Mouse (Mus musculus): Measurements from ENCODE around the gene Ctbp2. TPM values are rescaled to one million over a fixed set of nuclear protein-coding genes. Genes with fewer than 3 reads are reported as not detected.
A peak's percentile ranks its signal among the peaks of the same experiment; 100 is the strongest.
"Not testable (repeated sequence)": the region's sequence is repeated elsewhere in the genome, so short reads cannot be mapped to it uniquely, and the experiment has no call there.

The Ctbp2 gene
- total RNA-seq, 2 experiments from 2014 or later: 23.9 to 44.7 TPM

DNA sequence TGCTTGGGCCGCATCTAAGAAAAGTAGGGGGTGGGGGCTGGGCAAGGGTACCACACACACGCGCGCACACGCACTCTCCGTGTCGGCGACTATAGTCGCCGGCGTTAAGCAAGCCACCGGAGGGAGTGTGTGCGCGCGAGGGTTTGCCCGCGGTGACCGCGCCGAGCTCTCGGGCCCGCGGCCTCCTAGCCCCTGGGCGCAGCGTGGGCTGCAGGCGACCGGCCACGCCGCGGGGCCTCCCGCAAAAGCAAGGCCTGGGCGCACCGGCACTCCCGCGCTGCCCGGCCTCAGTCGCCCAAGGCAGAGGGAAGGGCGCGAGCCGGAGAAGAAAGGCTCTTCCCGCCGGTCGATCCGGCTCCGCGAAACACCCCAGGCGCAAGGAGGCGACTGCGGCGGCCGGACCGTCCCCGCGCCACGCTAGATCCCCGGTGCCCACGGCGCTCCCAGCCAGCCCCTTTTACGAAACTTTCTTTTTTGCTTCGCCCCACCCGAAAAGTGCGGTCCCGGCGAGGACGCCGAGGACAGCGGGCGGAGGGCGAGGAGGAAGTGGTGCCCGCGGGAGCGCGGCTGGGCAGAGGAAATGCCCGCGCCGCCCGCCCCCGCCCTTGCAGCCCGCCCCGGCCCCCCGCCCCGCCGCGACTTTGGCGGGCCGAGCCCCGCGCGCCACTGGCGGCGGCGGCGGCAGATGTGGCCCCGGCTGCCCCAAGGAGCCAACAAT lies 2.3 kb downstream of the Ctbp2 start:
- no peak for ATAC-seq (replicated peaks; ENCODE audit: low FRiP score, low TSS enrichment, poor library complexity, severe bottlenecking)

GRCm38 (mm10) chr7:133121080-133121607 lies 3.0 kb downstream of the Ctbp2 start:
- no peak for ATAC-seq (replicated peaks; ENCODE audit: low FRiP score, low TSS enrichment, poor library complexity, severe bottlenecking)

DNA sequence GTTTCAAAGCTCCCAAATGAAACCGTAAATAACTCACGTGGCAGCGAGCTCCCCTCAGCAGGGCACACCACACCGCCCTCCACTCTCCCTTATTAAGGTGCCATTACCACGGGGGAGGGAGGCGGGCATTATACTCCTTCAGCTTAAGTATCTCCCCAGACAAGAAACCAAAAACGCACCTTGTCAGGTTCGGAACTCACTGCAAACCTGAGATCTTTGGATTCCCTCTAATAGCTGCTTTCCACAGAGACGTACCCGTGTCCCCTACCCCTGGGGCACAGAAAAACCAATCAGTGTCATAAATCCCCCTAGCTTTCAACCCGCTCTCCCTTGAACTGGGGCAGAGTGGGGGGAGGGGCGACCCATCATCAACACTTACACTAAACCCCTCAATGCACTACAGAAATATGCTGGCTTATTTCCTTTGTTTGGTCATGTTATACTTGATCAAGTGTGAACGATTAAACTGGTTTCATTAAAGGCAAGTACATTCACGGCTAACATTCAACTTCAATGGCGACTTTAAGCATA lies 3.9 kb downstream of the Ctbp2 start:
- ATAC-seq (replicated peaks; ENCODE audit: low FRiP score, low TSS enrichment, poor library complexity, severe bottlenecking): no peak

DNA sequence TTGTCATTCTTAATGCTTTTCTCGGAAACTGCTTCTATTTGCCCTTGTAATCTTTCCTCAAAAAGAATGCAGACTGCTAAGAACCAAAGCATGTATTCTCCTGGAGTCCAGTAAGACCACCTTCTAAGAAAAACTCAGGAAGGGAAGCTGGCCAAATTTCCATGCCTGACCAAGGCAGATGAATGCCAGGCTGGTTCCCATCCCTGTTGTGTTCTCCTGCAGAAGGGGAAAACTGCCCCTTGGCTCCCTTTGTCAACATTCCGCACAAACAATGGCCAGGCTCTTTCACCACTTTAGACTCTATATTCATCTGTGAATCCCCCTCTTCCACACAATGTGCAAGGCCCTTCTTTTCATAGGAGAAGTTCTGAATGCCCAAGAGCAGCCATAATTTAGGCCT lies 6.3 kb downstream of the Ctbp2 start:
- no peak for ATAC-seq (replicated peaks; ENCODE audit: low FRiP score, low TSS enrichment, poor library complexity, severe bottlenecking)

- ATAC-seq (replicated peaks; ENCODE audit: low FRiP score, low TSS enrichment, poor library complexity, severe bottlenecking): no peak
These were observed 7.6 kb downstream of the Ctbp2 start for GRCm38 (mm10) chr7:133116542-133116941.

- peak; percentile 41; the same call in 1 of the 2 replicates for ATAC-seq (replicated peaks; ENCODE audit: low FRiP score, low TSS enrichment, poor library complexity, severe bottlenecking)
These were observed 8.3 kb downstream of the Ctbp2 start for GRCm38 (mm10) chr7:133115886-133116285.

DNA sequence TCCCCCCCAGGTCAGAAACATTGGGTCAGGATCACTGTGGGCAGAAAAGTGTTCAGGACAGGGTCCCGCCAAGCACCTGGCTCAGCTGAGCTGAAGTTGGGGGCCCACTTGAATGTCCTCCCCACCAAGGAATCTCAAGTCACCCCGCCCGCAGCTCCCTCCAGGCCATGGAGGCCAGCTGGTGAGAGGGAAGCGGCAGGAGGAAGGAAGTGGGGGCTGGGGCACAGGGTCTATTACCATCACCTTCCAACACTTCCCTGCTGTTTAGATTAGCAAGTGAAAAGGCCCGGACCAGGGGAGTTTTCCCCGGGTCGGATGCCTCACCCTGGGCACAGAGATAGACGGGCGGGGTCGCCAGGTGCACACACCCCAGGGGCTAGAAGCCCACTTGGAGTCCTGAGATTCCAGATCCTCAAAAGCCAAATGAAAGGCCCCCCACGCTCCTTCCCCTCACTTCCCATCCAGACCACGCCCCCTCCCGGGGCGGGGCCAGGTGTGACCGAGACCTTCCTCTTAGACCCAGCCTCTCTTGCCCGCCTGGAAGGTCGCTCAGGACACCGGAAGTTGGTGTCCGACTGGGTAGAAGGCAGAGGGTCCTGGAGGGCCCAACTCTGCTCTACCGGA lies 9.2 kb downstream of the Ctbp2 start:
- peak; percentile 62 for ATAC-seq (replicated peaks; ENCODE audit: low FRiP score, low TSS enrichment, poor library complexity, severe bottlenecking)

DNA sequence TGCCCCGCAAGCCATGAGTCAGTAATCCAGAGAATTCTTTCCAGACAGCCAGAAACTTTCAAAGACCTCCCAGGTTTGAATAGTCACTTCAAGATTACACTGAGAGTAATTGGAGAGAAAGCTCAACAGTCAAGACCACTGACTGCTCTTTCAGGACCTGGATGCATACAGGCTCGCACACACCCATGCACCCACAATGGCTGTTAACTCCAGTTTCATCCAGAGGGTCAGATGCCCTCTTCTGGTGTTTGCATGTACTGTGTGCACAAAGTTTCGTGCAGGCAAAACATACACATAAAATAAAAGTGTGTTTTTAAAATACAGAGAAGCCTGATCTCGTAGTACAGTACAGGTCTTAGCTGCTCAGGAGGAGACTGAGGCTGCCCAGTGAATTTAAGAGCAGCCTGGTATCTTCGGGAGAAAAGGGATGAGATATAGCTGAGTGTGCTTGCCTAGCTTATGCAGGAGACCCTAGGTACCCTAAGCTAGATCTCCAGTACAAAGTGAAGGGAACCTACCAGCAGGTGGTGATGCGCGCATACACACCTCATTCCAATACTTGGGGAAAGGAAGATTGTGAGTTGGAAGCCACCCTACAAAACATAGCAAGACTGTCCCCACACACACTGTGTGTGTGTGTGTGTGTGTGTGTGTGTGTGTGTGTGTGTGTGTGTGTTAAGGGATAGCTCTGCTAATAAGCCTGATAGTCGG lies 10.8 kb downstream of the Ctbp2 start:
- no peak for ATAC-seq (replicated peaks; ENCODE audit: low FRiP score, low TSS enrichment, poor library complexity, severe bottlenecking)

DNA sequence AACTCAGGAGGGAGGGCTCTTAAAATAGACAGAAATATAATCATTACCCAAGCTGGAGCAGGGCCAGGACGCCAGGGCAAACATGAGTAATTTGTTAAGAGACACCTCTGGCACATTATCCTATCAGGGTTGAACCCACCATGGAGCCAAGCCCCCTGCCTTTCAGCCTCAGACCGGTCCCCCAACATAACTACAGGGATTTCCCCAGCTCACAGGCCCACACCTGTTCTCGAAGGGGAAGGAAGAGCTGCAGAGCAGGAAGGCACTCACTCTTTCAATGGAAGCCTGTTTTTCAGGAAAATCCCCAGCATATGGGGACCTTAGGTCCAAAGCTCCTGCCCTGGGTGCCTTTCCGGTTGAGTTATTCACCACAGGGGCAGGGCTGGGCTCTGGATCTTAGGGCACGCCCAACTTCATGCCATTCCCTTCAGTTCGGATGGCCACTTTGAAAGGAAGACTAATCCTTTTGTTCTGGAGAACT lies 11.8 kb downstream of the Ctbp2 start:
- ATAC-seq (replicated peaks; ENCODE audit: low FRiP score, low TSS enrichment, poor library complexity, severe bottlenecking): no peak

- ATAC-seq (replicated peaks; ENCODE audit: low FRiP score, low TSS enrichment, poor library complexity, severe bottlenecking): no peak
These were observed 14.7 kb downstream of the Ctbp2 start for GRCm38 (mm10) chr7:133109442-133109841.

DNA sequence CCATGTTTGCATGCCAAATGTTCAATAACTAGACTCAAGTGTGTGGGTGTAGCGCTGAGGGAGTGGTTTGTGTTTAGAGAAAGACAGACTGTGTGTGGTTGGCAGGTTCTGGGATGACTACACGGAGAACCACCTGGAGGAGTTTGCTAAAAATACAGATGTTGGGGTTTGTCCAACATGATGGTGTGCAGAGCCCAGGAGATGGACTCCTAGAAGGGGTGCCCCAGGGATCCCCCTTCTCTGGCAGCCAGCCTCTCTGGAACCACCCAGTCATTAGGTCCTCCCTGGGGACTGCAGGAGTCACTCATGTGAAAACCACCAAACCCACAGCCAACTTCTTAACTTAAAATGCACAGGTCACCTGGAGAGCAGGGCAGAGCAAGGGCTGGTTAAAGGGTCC lies 15.5 kb downstream of the Ctbp2 start:
- no peak for ATAC-seq (replicated peaks; ENCODE audit: low FRiP score, low TSS enrichment, poor library complexity, severe bottlenecking)

DNA sequence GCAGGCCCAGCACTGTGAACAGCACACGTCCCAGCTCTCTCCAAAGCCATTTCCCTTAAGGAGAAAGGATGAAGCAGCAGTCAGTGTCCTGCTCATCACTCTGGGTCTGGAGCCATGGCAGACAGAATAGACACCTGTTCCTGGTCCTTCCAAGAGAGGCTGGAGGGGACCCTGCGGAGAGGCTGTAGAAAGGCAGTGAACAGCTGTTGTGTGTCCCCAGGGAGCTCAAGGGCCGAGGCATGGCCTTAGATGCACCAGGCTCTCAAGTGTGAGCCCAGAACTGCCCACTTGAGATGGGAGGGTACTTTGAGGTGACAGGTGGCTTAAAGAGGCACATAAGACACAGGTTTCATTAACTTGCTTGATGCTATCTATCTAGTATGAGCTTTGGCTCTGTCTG lies 21.6 kb downstream of the Ctbp2 start:
- no peak for ATAC-seq (replicated peaks; ENCODE audit: low FRiP score, low TSS enrichment, poor library complexity, severe bottlenecking)

GRCm38 (mm10) chr7:133101070-133101469 lies 23.1 kb downstream of the Ctbp2 start:
- ATAC-seq (replicated peaks; ENCODE audit: low FRiP score, low TSS enrichment, poor library complexity, severe bottlenecking): no peak

DNA sequence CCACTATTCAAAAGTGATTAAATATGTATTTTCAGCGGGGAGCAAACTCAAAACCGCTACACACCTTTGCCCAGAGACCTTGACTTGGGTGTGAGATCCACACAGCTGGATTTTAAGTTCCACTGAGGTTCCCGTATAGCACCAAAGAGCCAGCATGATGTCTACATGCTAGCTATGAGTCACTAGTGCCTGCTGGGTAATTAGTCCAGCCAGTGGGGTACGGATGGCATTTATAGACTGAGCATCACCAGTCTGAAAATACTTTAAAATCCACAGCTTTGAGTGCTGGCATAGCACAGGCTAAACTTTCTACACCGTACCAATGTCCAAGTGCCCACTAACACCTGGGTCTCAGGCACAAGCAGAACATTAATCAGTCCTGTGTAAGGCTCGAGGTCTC lies 24.0 kb downstream of the Ctbp2 start:
- no peak for ATAC-seq (replicated peaks; ENCODE audit: low FRiP score, low TSS enrichment, poor library complexity, severe bottlenecking)

DNA sequence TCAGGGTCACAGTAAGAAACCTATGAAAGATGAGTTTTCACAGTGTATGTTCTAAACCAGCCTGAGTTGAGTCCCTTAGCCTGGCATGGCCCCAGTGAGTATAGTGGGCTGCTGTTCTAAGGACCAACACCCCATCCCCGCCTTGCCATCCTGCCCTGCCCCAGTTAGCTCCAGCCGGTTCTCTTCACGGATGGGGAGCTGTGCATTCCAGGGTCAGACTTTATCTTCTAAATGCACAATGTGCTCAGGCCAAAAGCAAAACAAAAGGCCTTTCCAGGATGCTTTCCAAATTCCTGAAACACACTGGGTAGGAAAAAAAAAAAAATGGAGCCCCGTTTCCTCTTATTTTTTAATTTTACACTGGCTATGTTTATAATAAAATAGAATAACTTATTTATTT lies 24.9 kb downstream of the Ctbp2 start:
- ATAC-seq (replicated peaks; ENCODE audit: low FRiP score, low TSS enrichment, poor library complexity, severe bottlenecking): no peak

GRCm38 (mm10) chr7:133098118-133098793 lies 25.9 kb downstream of the Ctbp2 start:
- no peak for ATAC-seq (replicated peaks; ENCODE audit: low FRiP score, low TSS enrichment, poor library complexity, severe bottlenecking)

DNA sequence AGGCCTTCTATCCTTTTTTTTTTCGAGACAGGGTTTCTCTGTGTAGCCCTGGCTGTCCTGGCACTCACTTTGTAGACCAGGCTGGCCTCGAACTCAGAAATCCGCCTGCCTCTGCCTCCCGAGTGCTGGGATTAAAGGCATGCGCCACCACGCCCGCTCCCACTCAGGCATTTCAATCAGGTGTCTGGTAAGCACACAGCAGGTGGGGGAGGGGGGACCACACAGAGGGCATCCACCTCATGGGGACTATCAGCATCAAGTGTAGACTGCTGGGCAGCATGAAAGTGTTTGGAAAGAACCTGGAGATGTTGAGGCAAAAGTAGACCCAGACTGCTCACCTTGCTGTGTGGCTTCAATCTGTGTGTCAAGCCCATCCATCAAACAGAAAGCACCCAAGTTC lies 28.5 kb downstream of the Ctbp2 start:
- ATAC-seq (replicated peaks; ENCODE audit: low FRiP score, low TSS enrichment, poor library complexity, severe bottlenecking): not testable (repeated sequence)

DNA sequence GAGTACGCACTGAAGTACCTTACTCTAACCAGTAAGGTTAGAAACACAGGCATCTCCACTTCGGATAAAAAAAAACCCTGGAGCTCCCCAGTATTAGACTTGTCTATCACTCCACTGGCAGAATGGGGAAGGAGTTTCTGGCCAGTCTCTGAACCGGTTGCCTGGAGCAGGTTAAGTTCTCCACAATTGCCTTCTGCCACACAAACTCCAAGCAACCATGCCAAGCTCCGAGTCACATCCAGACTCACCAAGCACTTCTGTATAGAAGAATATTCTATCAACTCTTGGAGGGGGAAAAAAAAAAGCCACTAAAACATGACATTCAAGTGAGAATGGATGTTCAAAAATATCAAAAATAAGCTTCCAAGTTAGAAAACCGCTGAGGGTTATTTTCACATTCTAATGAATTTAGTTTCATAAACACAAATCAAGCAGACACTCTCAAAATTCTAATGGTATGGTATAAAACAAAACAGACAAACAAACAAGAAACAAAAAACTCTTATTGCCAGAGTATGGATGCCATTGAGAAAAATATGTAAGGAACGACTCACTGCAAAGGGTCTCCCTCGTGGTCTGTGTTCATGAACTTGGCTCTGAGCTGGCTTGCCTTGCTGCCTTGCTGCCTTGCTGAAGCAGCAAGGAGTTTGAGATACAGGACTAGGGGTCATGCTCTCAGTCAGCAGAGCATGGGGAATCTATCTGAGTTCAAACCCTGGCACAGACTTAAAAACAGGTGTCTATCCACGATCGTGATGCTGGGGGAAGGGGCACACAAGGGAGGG lies 29.3 kb downstream of the Ctbp2 start:
- ATAC-seq (replicated peaks; ENCODE audit: low FRiP score, low TSS enrichment, poor library complexity, severe bottlenecking): no peak

GRCm38 (mm10) chr7:133094161-133094560 lies 30.0 kb downstream of the Ctbp2 start:
- ATAC-seq (replicated peaks; ENCODE audit: low FRiP score, low TSS enrichment, poor library complexity, severe bottlenecking): no peak
